Mouse (Mus musculus): ENCODE data around the gene Phf24. TPM values are rescaled to one million over a fixed set of nuclear protein-coding genes. Genes with fewer than 3 reads are reported as not detected.

Gene Phf24
- total RNA-seq, 2 experiments from 2014 or later = 154 to 155 TPM

- Histone ChIP-seq H3K4me3 (no peak overlapping the region), H3K27ac (no peak overlapping the region)
- DNase-seq (ENCODE audit: low spot score in 2 of 2) = no peak
- TF ChIP-seq CTCF (conservative IDR thresholded peaks at IDR 0.05) = no peak
Observed at GRCm38 (mm10) chr4:42888806-42889205, 27.7 kb upstream of the Phf24 start.

DNA sequence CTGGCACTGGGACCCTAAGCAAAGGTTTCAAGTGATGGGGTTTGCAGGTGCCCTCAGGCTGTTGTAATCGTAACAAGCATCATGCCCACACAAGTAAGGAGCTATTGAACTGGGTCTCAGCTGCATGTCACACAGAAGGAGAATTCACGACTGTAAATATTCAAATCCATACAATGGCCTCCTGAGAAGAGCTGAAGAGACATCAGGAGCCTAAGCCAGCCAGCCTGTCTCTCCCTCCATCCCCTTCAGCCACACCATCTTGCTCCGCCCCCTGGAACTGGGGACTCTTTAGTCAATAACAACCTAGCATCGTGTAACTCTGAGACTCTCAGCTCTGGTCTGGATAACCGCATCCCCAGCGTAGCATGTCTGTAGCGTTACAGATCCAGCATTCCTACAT lies 25.3 kb upstream of the Phf24 start:
- no peak for TF ChIP-seq CTCF (conservative IDR thresholded peaks at IDR 0.05)
- Histone ChIP-seq H3K27ac (no peak overlapping the region), H3K4me3 (no peak overlapping the region)
- no peak for DNase-seq (ENCODE audit: low spot score in 2 of 2)

GRCm38 (mm10) chr4:42895118-42895517 lies 21.3 kb upstream of the Phf24 start:
- H3K4me3 ChIP-seq = no peak overlapping the region

DNA sequence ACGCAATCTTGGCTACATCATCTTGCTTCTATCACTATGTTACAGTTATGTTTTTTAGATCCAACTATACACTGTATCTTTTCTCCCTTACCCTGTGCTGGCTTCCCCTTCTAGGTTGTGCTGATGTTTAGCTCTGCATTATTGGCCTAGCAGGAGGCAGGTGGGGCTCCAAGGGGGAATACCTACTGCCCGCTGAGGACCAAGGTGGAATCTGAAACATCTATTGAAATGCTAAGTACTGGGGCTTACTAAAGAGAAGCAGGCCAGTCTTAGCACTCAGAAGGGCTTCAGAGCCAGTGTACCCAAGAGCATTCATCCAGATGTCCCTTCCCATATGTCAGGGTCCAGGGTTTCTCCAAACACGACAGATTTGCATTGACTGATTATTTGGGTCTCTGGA lies 17.5 kb upstream of the Phf24 start:
- TF ChIP-seq CTCF (conservative IDR thresholded peaks at IDR 0.05) = no peak
- no peak for DNase-seq (ENCODE audit: low spot score in 2 of 2)
- no peak overlapping the region for H3K27ac ChIP-seq
- no peak overlapping the region for H3K4me3 ChIP-seq

More at GRCm38 (mm10) chr4:42895118-42895517, 21.3 kb upstream of the Phf24 start:
- no peak for TF ChIP-seq CTCF (conservative IDR thresholded peaks at IDR 0.05)
- H3K27ac ChIP-seq = no peak overlapping the region
- no peak for DNase-seq (ENCODE audit: low spot score in 2 of 2)

DNA sequence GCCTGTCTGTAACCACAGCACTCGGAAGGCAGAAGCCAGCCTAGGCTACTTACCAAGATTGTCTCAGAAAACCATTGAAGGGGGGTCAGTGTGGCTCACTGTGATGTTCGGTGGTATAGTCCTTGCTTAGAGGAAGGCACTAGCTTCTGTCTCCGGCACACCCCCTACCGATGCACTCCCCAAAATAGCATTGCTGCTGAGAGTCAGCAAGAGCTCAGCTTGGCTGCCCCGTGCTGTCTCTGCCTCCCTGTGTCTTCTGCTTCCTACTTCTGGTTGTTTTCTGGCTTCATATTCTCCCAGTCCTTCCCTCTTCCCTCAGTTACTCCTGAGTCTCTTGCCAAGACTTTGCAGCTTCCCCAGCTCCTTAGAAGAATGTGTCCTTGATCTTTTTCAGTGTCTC lies 15.6 kb upstream of the Phf24 start:
- peak overlapping the region; percentile 74 for H3K27ac ChIP-seq
- DNase-seq (ENCODE audit: low spot score in 2 of 2) = peak in 1 of 2 experiments; percentile 44
- TF ChIP-seq CTCF (conservative IDR thresholded peaks at IDR 0.05) = no peak
- no peak overlapping the region for H3K4me3 ChIP-seq

- Histone ChIP-seq H3K27ac (no peak overlapping the region), H3K4me3 (no peak overlapping the region)
- DNase-seq (ENCODE audit: low spot score in 2 of 2) = no peak
- peak; percentile 63 for TF ChIP-seq CTCF (conservative IDR thresholded peaks at IDR 0.05)
Observed at GRCm38 (mm10) chr4:42902174-42902573, 14.3 kb upstream of the Phf24 start.

DNA sequence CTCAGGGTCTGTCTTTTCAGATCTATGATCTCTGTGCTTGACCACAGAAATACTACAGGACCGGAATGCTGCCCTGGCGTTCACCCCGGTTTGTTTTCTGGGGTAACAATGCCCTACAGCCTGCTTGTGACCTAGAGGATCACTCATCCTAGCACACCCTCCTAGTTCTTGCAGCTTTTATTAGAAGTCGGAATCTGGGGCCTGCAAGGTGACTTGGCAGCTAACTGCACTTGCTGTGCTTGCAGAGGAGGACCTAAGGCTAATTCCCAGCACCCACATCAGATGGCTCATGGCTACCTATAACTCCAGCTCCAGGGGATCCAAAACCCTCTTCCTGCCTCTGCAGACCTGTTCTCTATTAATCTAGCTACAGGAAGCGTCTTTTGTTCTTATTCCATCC lies 13.7 kb upstream of the Phf24 start:
- Histone ChIP-seq H3K27ac (no peak overlapping the region), H3K4me3 (no peak overlapping the region)
- DNase-seq (ENCODE audit: low spot score in 2 of 2) = no peak
- TF ChIP-seq CTCF (conservative IDR thresholded peaks at IDR 0.05) = no peak

- no peak for DNase-seq (ENCODE audit: low spot score in 2 of 2)
- Histone ChIP-seq H3K27ac (no peak overlapping the region), H3K4me3 (no peak overlapping the region)
- no peak for TF ChIP-seq CTCF (conservative IDR thresholded peaks at IDR 0.05)
Observed at GRCm38 (mm10) chr4:42903942-42904341, 12.5 kb upstream of the Phf24 start.

- no peak for TF ChIP-seq CTCF (conservative IDR thresholded peaks at IDR 0.05)
- 0 out of 2 replicates have a peak overlapping the region, but pooled peaks have one; percentile 32 for H3K27ac ChIP-seq
- peak in 1 of 2 experiments; percentile 37 for DNase-seq (ENCODE audit: low spot score in 2 of 2)
- H3K4me3 ChIP-seq = no peak overlapping the region
Observed at GRCm38 (mm10) chr4:42904523-42904922, 11.9 kb upstream of the Phf24 start.

GRCm38 (mm10) chr4:42904966-42905365 lies 11.5 kb upstream of the Phf24 start:
- H3K27ac ChIP-seq = 0 out of 2 replicates have a peak overlapping the region, but pooled peaks have one; percentile 32
- TF ChIP-seq CTCF (conservative IDR thresholded peaks at IDR 0.05) = no peak
- H3K4me3 ChIP-seq = no peak overlapping the region
- DNase-seq (ENCODE audit: low spot score in 2 of 2) = no peak

GRCm38 (mm10) chr4:42913391-42913790 lies 3.1 kb upstream of the Phf24 start:
- no peak overlapping the region for H3K4me3 ChIP-seq
- no peak for TF ChIP-seq CTCF (conservative IDR thresholded peaks at IDR 0.05)
- no peak overlapping the region for H3K27ac ChIP-seq
- DNase-seq (ENCODE audit: low spot score in 2 of 2) = no peak

DNA sequence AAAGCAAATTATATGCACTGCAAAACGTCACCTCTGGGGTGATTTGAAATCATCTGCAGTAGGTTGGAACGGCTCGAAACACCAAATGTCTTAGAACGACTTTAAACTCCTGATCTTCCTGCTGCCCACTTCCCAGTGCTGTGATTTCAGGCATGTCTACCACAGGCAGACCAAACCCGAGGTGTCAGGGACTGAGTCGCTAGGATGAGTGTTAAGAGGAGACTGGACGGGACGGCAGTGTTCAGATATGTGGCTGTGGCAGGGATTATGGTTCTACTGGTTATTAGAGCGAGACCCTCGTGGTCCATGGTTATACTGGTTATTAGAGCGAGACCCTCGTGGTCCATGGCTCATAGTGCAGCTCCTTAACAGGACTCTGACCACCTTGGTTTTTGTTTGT lies 1.1 kb upstream of the Phf24 start:
- DNase-seq (ENCODE audit: low spot score in 2 of 2) = no peak
- no peak for TF ChIP-seq CTCF (conservative IDR thresholded peaks at IDR 0.05)
- Histone ChIP-seq H3K4me3 (no peak overlapping the region), H3K27ac (no peak overlapping the region)

GRCm38 (mm10) chr4:42915966-42916365 lies 494 bp upstream of the Phf24 start:
- Histone ChIP-seq H3K27ac (peak overlapping the region; percentile 94), H3K4me3 (no peak overlapping the region)
- no peak for TF ChIP-seq CTCF (conservative IDR thresholded peaks at IDR 0.05)
- DNase-seq (ENCODE audit: low spot score in 2 of 2) = no peak

- no peak for TF ChIP-seq CTCF (conservative IDR thresholded peaks at IDR 0.05)
- Histone ChIP-seq H3K27ac (peak overlapping the region; percentile 96), H3K4me3 (peak overlapping the region; percentile 80)
- DNase-seq (ENCODE audit: low spot score in 2 of 2) = no peak
Observed at GRCm38 (mm10) chr4:42917402-42917774, 928 bp downstream of the Phf24 start.

GRCm38 (mm10) chr4:42920726-42921125 lies 4.3 kb downstream of the Phf24 start:
- DNase-seq (ENCODE audit: low spot score in 2 of 2) = no peak
- no peak overlapping the region for H3K4me3 ChIP-seq
- H3K27ac ChIP-seq = peak overlapping the region; percentile 61; the same call in 1 of the 2 replicates
- TF ChIP-seq CTCF (conservative IDR thresholded peaks at IDR 0.05) = no peak

All from layer of hippocampus, adult 2 months (tissue).